Mouse (Mus musculus) stomach, embryonic 14.5 days (tissue): ENCODE measurements around the gene Nab1. TPM values are rescaled to one million over a fixed set of nuclear protein-coding genes. Genes with fewer than 3 reads are reported as not detected.

Experiments used
- ATAC-seq: fragments of 200-750 bp; cut with Nextera tagmentation; 2 replicates; pipeline ENCODE4 v1.8.0; 2017; ENCODE audit warnings: low read depth, moderate TSS enrichment; ENCODE audit not compliant: insufficient number of reproducible peaks, insufficient read depth, low FRiP score
- H3K27ac ChIP-seq: fragments of 300-500 bp; sonication (generic); 2 replicates; pipeline ENCODE4 v1.5.1; 2014; ENCODE audit warnings: mild to moderate bottlenecking, low read length, moderate library complexity, mixed read lengths
- H3K27me3 ChIP-seq: fragments of 300-500 bp; sonication (generic); 2 replicates; pipeline ENCODE4 v1.6.1; 2014; ENCODE audit warnings: low read length, control low read depth, mixed read lengths; ENCODE audit not compliant: control insufficient read depth, insufficient read depth
- H3K36me3 ChIP-seq: fragments of 300-500 bp; sonication (generic); 2 replicates; pipeline ENCODE4 v1.6.1; 2014; ENCODE audit warnings: mild to moderate bottlenecking, control low read depth, low read length, moderate library complexity, mixed read lengths; ENCODE audit not compliant: control insufficient read depth, insufficient read depth
- H3K4me1 ChIP-seq: fragments of 300-500 bp; sonication (generic); 2 replicates; pipeline ENCODE4 v1.6.1; 2014; ENCODE audit warnings: low read length, control low read depth, mixed read lengths; ENCODE audit not compliant: control insufficient read depth, insufficient read depth
- H3K4me2 ChIP-seq: fragments of 300-500 bp; sonication (generic); replicated peaks from 2 replicates; pipeline ENCODE4 v1.6.1; 2014; ENCODE audit warnings: low read depth, low read length, control low read depth
- H3K4me3 ChIP-seq: fragments of 300-500 bp; sonication (generic); 2 replicates; pipeline ENCODE4 v1.5.1; 2014; ENCODE audit warnings: low read depth, low read length, control low read depth
- H3K9ac ChIP-seq: fragments of 300-500 bp; sonication (generic); replicated peaks from 2 replicates; pipeline ENCODE4 v1.6.1; 2014; ENCODE audit warnings: low read depth, mild to moderate bottlenecking, control low read depth, low read length, moderate library complexity, mixed read lengths
- H3K9me3 ChIP-seq: fragments of 300-500 bp; sonication (generic); 2 replicates; pipeline ENCODE4 v1.6.1; 2016; ENCODE audit warnings: low read depth, low read length, control low read depth; ENCODE audit not compliant: control insufficient read depth
- WGBS: fragments of 180-500 bp; shearing (Covaris S2); extraction: QIAGEN DNeasy Blood & Tissue Kit; methylation state at CpG from one replicate; pipeline ENCODE4 v1.1.7; 2014; 5-methylcytosine and 5-hydroxymethylcytosine counted together
- polyA plus RNA-seq: library from polyadenylated mRNA; unstranded; fragments of >200 nt; fragmentation: Nextera tagmentation; extraction: Ambion mirVana; gene quantifications from 2 replicates; pipeline ENCODE4 v1.2.1, GENCODE M21; 2014

Nab1 gene
- polyA plus RNA-seq, 1 experiment from 2014 or later: 16.0 TPM

DNA sequence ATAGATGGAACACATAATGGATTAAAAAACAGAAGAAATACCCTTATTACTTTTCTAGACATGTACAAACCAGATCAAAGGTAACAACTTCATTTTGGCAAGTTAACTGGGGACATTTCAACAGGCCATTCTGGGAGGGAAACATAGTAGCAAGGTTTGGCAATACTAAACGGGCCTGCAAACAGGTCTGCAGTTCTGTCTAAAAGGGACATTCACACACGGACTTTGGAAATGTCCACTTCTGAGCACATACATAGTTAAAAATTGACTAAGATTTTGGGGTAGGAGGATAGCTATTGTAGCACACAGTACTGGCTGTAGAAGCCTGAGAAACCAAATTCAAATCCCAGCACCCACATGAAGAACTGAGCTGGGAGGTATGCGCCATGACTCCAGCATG lies 34.6 kb downstream of the Nab1 start:
- Histone ChIP-seq H3K27ac (no peak overlapping the region), H3K4me1 (no peaks in the 10 kb centered on the region), H3K27me3 (no peaks in the 10 kb centered on the region), H3K4me2 (no peak overlapping the region), H3K9me3 (no peaks in the 10 kb centered on the region), H3K9ac (no peak overlapping the region), H3K36me3 (peaks cover 7% of the 10 kb centered on the region), H3K4me3 (no peak overlapping the region)
- WGBS: 94% methylated on average over 3 of the region's 3 CpGs
- ATAC-seq: no peak

DNA sequence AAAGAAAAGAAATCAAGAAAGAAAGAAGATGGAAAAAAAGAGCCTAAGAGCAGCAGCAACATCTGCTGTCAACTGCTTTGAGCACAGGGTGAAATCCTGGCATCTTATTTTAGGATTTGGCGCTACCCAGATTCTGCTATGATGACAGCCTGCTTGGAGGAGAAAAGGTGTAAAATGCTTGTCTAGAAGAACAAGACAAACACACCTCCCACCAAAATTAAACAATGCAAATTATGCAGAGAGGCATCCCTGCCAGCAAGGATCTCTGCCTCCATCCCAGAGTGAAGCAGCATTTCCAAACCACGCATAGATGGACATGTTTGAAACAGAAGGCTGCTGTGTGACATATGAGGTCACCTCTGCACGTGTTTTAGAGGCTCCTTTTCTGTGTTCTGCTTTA lies 35.2 kb downstream of the Nab1 start:
- WGBS: 83% methylated on average over 3 of the region's 3 CpGs
- Histone ChIP-seq H3K4me2 (no peak overlapping the region), H3K27ac (no peak overlapping the region), H3K36me3 (peaks cover 7% of the 10 kb centered on the region), H3K9ac (no peak overlapping the region), H3K9me3 (no peaks in the 10 kb centered on the region), H3K27me3 (no peaks in the 10 kb centered on the region), H3K4me1 (no peaks in the 10 kb centered on the region), H3K4me3 (no peak overlapping the region)
- ATAC-seq: no peak

DNA sequence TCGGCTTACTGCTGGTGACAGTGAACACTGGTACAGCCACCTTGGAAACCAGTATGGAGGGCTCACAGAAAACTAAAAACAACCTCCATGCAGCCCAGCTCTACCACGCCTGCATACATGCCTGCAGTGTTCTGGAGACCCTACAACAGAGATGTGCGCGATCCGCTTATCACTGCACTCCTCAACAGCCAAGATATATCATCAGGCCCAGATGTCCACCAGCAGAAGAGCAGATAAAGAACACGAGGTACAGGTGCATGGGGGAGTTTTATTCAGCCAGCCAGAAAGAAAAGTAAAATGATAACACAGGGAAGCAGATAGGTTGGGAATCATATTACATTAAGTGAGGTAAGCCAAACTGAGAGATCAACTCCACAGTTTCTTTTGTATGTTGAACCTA lies 37.2 kb downstream of the Nab1 start:
- ATAC-seq: no peak
- no peaks in the 10 kb centered on the region for H3K27me3 ChIP-seq
- no peak overlapping the region for H3K4me2 ChIP-seq
- H3K9me3 ChIP-seq: no peaks in the 10 kb centered on the region
- no peak overlapping the region for H3K4me3 ChIP-seq
- 75% methylated on average over 6 of the region's 6 CpGs for WGBS
- H3K4me1 ChIP-seq: no peaks in the 10 kb centered on the region
- H3K36me3 ChIP-seq: peaks cover 7% of the 10 kb centered on the region
- no peak overlapping the region for H3K9ac ChIP-seq
- no peak overlapping the region for H3K27ac ChIP-seq

DNA sequence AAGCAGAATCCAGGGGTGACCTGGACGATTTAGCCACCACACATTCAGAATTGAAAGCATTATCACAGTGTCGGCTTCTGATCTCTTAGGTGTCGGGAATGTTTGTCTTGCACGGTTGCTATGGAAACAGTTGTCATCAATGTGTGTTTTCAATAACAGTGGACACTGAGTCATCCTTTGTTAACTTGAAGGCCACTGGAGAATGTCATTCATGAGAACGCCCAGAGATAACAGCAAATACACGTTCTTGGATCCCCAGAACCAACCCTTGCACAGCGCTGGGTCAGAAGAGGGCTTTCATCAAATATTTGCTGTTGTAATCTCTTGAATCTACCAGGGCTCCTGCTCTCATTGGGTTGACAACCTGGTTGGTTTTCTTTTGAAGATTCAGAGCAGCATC lies 43.9 kb downstream of the Nab1 start:
- Histone ChIP-seq H3K4me1 (no peaks in the 10 kb centered on the region), H3K9ac (no peak overlapping the region), H3K9me3 (no peaks in the 10 kb centered on the region), H3K36me3 (no peaks in the 10 kb centered on the region), H3K4me2 (no peak overlapping the region), H3K4me3 (no peak overlapping the region), H3K27ac (no peak overlapping the region), H3K27me3 (no peaks in the 10 kb centered on the region)
- 63% methylated on average over 7 of the region's 7 CpGs for WGBS
- no peak for ATAC-seq

DNA sequence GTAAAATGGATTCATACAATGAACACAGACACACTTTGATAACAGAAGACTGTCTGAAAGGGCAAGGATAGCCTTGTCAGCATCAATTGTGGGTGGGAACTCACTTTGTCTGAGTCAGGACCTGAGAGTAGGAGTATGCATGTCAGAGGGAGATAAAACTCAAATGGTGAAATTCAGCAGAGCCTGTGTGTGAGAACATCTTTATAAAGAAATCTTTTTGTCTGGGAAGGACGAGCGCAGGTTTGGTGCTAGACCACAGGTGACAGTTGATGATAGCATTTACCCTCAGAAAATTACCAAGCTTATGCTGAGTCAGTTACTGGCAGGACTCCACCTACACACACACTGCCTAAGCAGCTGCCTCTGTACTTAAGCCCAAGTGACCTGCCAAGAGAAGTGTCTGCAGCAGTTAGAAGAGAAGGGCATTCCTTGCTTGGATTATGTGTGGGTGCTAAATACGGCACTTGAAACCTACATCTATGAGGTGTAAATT lies 45.9 kb downstream of the Nab1 start:
- ATAC-seq: no peak
- Histone ChIP-seq H3K9me3 (no peaks in the 10 kb centered on the region), H3K4me1 (no peaks in the 10 kb centered on the region), H3K4me2 (no peak overlapping the region), H3K27ac (no peak overlapping the region), H3K36me3 (no peaks in the 10 kb centered on the region), H3K9ac (no peak overlapping the region), H3K4me3 (no peak overlapping the region), H3K27me3 (no peaks in the 10 kb centered on the region)
- WGBS: 78% methylated on average over 3 of the region's 3 CpGs

DNA sequence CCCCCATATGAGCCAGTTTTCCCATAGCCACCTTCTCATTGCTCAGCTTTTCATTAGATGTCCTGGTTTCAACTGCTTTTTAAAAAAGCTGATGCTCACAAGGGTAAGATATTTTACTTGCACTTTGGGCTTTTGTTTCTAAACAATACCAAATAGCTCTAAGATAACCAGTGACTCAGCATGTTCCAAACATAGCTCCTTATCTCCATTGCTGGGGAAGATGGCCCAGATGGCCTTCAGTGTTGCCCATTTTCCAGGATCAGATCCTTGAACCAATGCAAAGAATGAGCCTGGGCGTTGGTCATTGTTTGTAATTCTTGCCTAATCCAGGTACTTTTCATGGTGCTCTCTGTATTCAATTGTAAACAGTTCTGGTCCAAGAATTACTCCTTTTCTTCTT lies 49.1 kb downstream of the Nab1 start:
- Histone ChIP-seq H3K4me1 (no peaks in the 10 kb centered on the region), H3K4me3 (no peak overlapping the region), H3K9me3 (no peaks in the 10 kb centered on the region), H3K9ac (no peak overlapping the region), H3K27me3 (no peaks in the 10 kb centered on the region), H3K36me3 (no peaks in the 10 kb centered on the region), H3K4me2 (no peak overlapping the region), H3K27ac (no peak overlapping the region)
- WGBS: 64% methylated on average over 1 of the region's 1 CpGs
- no peak for ATAC-seq

DNA sequence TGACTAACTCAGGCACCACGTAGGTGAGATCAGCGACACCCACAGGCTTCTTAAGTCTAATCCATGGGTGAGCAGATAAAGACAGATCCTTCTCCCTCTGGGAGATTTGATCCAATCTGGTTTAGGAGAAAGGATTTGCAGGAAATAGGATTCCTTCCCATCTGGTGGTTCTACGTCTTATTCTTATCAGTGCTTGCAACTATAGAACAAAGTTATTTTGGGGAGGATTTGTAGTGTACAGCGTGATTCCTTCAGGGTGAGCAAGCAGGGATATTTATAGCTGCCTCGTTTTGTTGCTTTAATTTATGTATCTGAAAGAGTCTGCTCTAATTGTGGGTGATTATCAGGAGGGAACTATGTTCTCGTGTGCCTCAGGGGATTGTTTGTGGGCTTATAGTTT lies 64.6 kb downstream of the Nab1 start:
- Histone ChIP-seq H3K9me3 (no peaks in the 10 kb centered on the region), H3K27ac (no peak overlapping the region), H3K4me1 (no peaks in the 10 kb centered on the region), H3K36me3 (no peaks in the 10 kb centered on the region), H3K9ac (no peak overlapping the region), H3K4me2 (no peak overlapping the region), H3K4me3 (no peak overlapping the region), H3K27me3 (no peaks in the 10 kb centered on the region)
- WGBS: 69% methylated on average over 6 of the region's 6 CpGs
- no peak for ATAC-seq

DNA sequence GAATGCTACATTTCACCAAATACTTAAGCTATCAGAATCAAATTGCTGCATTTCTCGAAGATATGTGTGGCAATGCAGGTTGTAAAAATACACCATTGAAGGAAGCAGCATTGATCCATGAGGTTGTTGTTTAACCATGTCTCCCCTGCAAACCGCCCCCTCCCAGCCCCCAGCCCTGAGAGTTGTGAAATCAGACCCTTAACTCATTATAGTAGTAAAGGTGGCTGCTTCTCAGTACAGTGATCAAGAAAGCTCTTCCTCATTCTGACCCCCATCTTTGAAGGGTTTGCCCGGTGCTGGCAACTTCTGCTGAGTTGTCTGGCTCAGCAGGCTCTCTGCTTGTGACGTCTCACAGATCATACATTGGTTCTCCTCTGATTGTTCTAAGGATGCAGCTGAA lies 66.4 kb downstream of the Nab1 start:
- WGBS: 75% methylated on average over 4 of the region's 4 CpGs
- H3K36me3 ChIP-seq: no peaks in the 10 kb centered on the region
- H3K27ac ChIP-seq: no peak overlapping the region
- no peak overlapping the region for H3K4me3 ChIP-seq
- no peak overlapping the region for H3K9ac ChIP-seq
- no peak for ATAC-seq
- no peak overlapping the region for H3K4me2 ChIP-seq
- no peaks in the 10 kb centered on the region for H3K4me1 ChIP-seq
- H3K9me3 ChIP-seq: no peaks in the 10 kb centered on the region
- no peaks in the 10 kb centered on the region for H3K27me3 ChIP-seq

DNA sequence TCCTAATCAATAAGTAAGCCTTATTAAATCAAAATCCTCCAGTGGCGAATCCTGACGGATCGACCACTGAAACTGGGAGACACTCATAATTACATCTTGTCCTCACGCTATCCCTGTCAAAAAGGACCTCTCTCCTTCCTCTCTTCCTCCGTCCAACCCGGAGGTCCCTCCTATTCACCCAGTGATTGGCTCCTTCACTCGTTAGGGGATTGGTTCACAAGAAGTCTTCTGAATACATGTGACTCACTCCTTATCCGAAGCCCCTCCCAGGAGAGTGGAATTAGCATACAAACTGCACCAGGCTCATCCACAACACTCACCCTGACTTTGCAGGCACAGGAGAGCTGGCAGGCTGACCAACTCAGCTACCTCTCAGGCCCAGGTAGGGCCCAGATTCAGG lies 68.7 kb downstream of the Nab1 start:
- 79% methylated on average over 8 of the region's 8 CpGs for WGBS
- no peak overlapping the region for H3K4me2 ChIP-seq
- no peak for ATAC-seq

More for the DNA sequence above, 68.7 kb downstream of the Nab1 start:
- H3K27ac ChIP-seq: no peak overlapping the region
- H3K9ac ChIP-seq: no peak overlapping the region
- H3K36me3 ChIP-seq: no peaks in the 10 kb centered on the region
- no peaks in the 10 kb centered on the region for H3K9me3 ChIP-seq
- no peak overlapping the region for H3K4me3 ChIP-seq
- no peaks in the 10 kb centered on the region for H3K27me3 ChIP-seq
- H3K4me1 ChIP-seq: no peaks in the 10 kb centered on the region
